Mouse (Mus musculus): Measurements from ENCODE around the gene Hmox2.
A peak's percentile ranks its signal among the peaks of the same experiment; 100 is the strongest.

The Hmox2 gene

GRCm38 (mm10) chr16:4781524-4782196 is 55.5 kb downstream of the Hmox2 start:
- peak; percentile 51 for DNase-seq (ENCODE audit: low spot score in 2 of 2)

GRCm38 (mm10) chr16:4782515-4782914 is 56.4 kb downstream of the Hmox2 start:
- DNase-seq (ENCODE audit: low spot score in 2 of 2) = no peak

- DNase-seq (ENCODE audit: low spot score in 2 of 2) = no peak
These were observed 59.5 kb downstream of the Hmox2 start for GRCm38 (mm10) chr16:4785706-4786105.

GRCm38 (mm10) chr16:4788176-4788575 is 62.0 kb downstream of the Hmox2 start:
- no peak for DNase-seq (ENCODE audit: low spot score in 2 of 2)

- DNase-seq (ENCODE audit: low spot score in 2 of 2) = peak in 1 of 2 experiments; percentile 52
These were observed 63.2 kb downstream of the Hmox2 start for GRCm38 (mm10) chr16:4789311-4789768.

GRCm38 (mm10) chr16:4789810-4790559 is 63.8 kb downstream of the Hmox2 start, which contains the start of gene Cdip1:
TSS of gene Cdip1 (minus strand) at chr16:4790292.
- peak; percentile 94 to 95 for DNase-seq (ENCODE audit: low spot score in 2 of 2)

GRCm38 (mm10) chr16:4791332-4791731 is 65.2 kb downstream of the Hmox2 start:
- DNase-seq (ENCODE audit: low spot score in 2 of 2) = no peak

GRCm38 (mm10) chr16:4796631-4797030 is 70.5 kb downstream of the Hmox2 start:
- no peak for DNase-seq (ENCODE audit: low spot score in 2 of 2)
